Mouse (Mus musculus): ENCODE data around the gene Usp38.

The Usp38 gene

DNA sequence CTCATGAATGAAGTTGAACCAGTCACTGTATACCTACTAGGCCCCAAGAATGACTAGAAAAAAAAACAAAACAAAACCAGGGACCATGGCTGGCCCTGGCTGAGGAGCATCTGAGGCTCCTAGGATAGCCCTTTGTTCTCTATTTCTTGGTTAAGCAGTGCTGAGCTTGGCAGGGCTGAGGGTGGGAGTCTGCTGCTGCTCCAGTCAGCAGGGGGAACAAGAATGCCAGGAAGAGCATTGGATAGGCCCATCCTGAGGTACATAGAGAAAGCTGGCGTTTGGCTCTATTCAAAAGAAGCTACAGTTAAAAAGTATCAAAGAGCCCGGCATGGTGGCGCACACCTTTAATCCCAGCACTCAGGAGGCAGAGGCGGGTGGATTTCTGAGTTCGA lies 52.1 kb downstream of the Usp38 start:
- in situ Hi-C loops (cut with MboI, MseI), result no loop called here

DNA sequence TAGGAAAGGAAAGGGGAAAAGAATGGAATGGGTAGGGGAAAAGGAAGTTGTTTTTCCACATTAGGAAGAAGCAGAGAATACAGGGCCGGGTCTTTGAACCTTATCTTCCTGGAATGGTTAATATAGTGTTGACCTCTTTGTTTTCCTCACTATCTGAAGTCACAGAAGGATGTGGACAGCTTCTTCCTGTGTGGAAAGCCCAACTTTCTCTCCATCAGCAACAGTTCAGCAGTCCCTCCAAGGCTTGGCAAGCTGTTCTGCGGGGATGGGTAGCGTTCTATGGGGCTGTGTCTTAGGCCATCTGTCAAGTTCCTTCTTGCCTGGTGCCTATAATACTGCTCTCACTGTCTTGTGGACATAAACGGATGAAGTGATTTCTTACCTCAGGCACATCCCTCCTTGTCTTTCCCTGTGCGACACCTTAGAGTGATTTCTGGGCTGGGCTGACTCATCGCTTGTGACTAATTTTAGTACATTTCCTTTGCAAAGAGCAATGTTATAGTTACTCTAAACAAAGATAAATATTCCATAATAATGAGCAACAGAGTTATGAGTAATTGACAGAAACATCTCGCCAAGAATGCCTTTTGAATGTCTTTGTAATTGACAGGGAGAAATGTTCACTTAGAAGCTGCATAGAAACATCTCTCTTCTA lies 52.7 kb downstream of the Usp38 start:
- in situ Hi-C loops (cut with MboI, MseI), result no loop called here

DNA sequence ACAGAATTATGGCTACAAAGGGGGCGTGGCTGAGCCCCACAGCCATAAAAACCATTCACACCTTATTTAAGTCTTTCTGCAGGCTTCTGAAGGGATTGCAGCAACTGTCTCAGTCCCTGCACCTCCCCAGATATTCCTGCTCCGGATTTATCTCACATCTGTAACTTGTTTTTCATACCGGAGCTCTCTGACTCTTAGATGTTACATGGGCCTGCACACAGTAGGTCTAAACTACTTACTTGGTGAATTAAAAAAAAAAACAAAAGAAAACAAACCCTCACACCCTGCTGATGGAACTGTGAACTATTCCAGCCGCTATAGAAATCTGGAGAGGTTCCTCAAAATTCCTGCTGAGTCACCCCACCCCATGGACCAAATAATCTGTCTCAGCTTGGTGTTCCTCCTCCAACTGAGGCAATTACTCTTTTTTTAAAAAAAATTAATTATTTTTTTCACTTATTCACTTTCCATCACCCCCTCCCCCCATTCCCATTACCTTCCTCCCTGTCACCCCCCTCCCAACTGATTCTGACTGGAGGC lies 53.6 kb downstream of the Usp38 start:
- in situ Hi-C loops (cut with MboI, MseI), result no loop called here

DNA sequence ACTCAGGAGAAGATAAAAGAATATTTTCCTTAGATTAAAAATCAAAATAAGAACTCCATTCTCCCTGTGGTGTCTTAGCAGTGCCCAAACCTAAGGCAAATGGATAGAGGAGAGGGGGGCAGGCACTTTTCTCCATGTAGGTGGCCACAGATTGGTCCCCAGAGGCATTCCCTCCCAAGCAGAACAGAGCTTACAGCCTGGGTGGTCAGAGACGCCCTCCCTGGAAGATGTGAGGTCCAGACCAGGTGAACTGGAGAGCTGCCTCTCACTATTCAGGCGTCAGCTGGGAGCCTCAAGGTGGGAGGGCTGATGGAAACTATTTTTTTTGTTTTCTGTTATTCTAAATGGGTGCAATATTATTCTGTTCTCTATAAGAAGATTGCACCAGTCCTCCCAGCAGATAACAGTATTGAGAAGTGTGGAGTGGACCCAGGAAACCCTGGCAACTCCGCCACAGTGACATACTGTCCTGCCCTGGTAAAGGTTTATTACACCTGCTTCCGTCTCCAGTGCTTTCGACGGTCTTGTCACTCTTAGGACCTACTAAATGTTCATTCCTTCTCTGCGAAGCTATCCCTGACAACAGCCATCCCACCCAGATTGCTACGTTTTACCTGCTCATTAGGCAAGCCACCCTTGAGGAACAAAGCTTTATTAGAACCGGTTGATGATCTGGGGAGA lies 55.0 kb downstream of the Usp38 start:
- in situ Hi-C loops (cut with MboI, MseI), result no loop called here

DNA sequence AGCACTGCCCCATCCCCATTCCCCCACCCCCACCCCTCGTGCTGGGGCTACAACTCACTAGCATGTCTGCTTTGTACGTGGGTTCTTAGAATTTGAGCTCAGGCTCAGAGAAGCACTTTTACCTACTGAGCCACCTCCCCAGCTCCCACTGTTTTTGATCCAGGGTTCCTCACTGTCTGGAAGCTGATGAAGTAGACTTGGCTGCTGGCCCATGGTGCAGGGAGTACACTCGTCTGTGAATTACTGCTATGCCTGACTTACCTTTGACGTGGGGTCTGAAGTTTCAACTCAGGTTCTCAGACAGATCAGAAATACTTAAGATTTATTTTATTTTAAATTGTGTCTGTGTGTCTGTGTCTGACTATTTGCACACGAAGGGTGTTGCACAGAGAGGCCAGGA lies 57.0 kb downstream of the Usp38 start:
- in situ Hi-C loops (cut with MboI, MseI), result no loop called here

DNA sequence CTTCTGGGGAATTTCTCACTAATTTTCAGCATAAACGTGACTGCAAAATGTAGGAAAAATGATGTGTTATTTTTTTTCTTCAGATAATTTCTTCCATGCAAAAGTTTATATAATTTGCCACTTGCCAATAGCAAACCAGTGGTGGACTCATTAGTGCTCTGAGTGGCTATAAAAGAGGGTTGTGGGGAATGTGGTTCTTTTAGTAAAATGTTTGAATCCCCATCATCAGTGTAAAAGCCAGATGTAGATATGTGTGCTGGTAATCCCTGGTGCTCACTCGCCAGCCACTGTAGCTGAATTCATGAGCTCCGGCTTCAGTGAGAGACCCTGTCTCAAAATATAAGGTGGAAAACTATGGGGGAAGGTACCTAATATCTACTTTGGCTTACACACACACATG lies 61.8 kb downstream of the Usp38 start:
- in situ Hi-C loops (cut with MboI, MseI), result no loop called here

DNA sequence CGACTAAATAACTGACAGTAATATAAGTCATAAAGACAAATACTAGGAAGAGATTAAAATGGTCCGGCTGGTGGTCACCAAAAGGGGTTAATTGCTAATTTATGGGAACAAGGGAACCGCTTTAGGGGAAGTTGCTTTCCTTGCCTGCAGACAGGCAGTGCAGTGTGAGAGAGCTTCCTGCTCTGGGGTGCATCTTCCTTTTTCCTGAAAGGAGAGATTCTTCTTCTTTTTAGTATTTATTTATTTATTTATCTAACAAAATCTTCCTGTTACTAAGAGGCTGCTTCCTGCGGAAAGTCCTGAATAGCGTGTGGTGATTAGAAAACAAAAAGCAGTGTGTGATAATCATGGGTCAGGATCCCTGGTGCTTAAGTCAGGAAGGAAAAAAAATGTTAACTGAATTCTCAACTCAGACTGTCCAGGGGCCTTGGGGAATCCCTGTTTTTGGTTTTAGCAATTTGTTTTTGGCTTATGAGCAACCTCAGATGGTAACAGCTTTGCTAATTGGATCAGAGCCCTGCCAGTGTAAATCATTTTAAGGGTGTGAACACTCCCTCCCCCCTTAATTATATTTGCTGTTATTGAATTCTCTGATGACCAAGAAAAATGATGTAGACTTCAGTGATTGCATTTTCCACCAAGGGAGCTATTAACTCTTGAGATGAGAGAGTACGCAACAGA lies 62.4 kb downstream of the Usp38 start:
- in situ Hi-C loops (cut with MboI, MseI), result no loop called here

DNA sequence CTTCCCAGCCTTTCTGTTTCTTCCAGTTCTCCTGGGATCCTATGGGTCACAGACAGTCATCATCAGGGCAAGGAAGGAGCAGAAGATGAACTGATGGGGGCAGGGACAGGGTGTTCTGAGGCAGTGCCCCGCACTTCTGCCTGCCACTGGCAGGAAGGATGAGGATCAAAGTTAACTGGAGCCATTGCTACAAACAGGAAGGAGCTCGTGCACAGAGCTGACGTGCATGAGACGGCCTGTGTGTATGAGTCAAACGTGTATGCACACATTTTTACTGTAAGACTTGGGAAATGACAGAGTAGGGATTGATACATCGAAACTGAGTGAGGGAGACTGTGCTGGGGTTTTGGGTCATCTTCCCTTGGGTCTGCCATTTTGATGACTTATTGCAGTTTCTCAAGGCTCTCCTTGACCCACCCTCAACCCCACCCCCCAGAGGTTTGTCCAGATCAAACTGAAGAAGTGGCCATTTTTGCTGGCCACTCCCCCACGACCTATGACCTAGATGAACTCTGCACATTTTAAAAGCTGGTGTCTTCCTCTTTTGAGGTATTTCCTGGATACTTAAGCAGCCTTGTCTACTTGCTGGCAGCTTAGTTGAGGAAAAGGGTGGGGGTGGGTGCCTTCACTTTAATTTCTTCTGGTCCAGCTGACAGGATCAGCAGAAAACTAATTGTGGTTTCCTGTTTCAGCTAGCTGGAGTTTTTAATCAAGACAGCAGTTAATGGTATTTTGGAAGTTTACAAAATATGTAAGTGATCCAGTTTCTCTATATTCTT lies 66.1 kb downstream of the Usp38 start:
- in situ Hi-C loops (cut with MboI, MseI), result no loop called here

DNA sequence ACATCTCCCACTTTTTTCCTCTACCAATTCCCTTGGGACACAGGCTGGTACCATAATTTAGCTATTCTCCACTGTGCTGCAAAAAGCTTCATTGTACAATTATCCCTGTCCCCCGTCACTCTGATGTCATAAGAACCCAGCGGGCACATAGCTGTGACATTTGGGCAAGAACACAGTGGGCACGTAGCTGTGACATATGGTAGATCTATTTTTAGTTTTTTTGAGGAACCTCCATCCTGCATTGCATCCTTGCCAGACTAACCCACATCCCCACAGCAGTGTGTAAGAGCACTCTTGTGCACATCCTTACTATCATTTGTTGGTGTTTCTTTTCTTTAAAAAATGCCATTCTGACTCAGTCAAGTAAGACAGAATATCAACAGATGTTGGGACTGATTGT lies 71.0 kb downstream of the Usp38 start:
- in situ Hi-C loops (cut with MboI, MseI), result no loop called here

DNA sequence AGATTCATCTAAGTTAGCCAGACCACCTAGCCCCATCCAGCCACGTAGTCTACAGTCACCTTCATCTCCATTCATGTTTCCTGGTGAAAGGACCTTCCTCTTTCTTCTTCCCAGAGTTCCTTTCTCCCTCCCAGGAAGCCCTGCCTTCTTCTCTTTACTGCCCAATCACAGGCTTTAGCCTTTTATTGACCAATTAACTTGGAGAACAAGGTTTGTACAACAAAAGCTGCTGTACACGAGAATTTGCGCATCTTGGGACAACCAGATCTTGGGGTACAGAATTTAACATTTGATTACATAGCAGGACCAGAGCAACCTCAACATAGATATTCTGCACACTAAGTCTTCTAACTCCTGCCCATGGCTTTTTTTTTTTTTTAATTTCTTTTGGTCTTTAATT lies 73.1 kb downstream of the Usp38 start:
- in situ Hi-C loops (cut with MboI, MseI), result no loop called here

DNA sequence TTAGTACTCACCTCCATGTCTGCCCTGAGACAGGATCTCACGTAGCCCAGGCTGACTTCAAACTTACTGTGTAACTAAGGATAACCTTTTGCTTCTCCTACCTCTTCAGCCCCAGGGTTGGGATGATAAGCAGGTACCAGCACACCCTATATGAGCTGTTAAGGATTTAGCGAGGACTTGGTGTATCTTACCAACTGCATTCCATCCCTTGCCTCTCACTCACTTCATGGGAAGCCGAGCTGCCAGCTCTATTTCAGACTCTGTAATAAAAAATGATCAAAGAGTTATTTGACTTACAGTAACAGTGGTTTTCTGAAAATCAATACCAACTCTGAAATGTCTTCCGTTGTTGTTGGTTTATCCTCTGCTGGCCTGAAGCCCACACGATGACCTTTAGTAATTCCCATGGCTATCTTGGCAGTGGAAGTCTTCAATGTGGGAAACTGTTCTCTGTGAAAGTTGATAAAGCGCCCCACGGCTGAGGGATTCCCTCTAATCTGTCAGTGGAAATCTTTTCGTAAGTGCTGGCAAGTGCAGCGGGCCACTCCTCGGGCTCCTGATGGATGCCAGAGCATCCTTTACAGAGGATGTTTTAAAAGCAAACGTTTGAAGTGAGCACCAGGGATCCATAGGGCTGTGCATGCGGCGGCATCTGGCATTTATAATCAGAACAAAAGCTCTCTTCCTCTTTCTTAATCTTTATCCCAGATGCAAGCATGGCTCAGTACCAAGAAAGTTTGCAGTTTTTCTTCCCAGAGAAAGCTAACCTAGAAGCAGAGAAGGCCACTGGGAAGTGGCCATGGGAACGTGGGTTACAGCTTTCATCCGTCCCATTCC lies 76.7 kb downstream of the Usp38 start:
- in situ Hi-C loops (cut with MboI, MseI), result no loop called here
